Mouse (Mus musculus): ENCODE results near the gene Cubn. TPM values are rescaled to one million over a fixed set of nuclear protein-coding genes. Genes with fewer than 3 reads are reported as not detected.

Gene Cubn
- 0.23 TPM for polyA plus RNA-seq (2014; fragmentation: Illumina TruSeq; extraction: RNeasy Lipid Tissue Mini Kit (QIAGEN cat#74804); ENCODE audit: low read depth, low replicate concordance)

DNA sequence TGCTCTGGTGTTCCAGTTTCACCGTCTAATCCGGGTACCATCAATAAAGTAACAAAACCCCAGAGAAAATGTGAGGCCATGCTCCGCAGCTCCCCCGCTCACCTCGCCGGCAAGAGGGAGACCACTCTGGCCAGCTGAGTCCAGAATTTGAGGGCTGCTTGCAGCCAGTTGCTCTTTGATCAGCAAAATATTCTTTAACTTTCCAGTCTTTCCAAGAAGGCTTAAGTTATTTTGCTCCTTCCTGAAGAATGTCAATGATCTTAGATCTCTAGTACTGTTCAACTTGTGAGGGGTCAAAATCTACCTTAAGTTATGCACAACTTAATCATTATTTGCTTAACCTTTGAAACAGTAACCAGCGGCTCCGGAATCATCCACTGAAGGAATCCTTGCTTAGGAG lies at the start of gene Cubn:
Cubn (minus strand) TSS at position 80 of the 400 bp plus-strand sequence.

GRCm38 (mm10) chr2:13271165-13271957 lies 220.3 kb downstream of the Cubn start, which contains the start of gene Rsu1:
Gene Rsu1 (minus strand): TSS chr2:13271415.

Other genes starting within 250 kb of the Cubn start
- 112 TPM for gene Rsu1, start 220.4 kb downstream of the Cubn start, polyA plus RNA-seq (2014; fragmentation: Illumina TruSeq; extraction: RNeasy Lipid Tissue Mini Kit (QIAGEN cat#74804); ENCODE audit: low read depth, low replicate concordance)
- gene Trdmt1, start 52.9 kb upstream of the Cubn start, polyA plus RNA-seq (2014; fragmentation: Illumina TruSeq; extraction: RNeasy Lipid Tissue Mini Kit (QIAGEN cat#74804); ENCODE audit: low read depth, low replicate concordance) = 10.7 TPM
- 89.6 TPM for gene Vim, start 82.1 kb upstream of the Cubn start, polyA plus RNA-seq (2014; fragmentation: Illumina TruSeq; extraction: RNeasy Lipid Tissue Mini Kit (QIAGEN cat#74804); ENCODE audit: low read depth, low replicate concordance)

Measured in adrenal gland, adult 10 weeks (tissue).